ENCODE assay signal across 8 mouse cellular contexts in the genomic region with DNA sequence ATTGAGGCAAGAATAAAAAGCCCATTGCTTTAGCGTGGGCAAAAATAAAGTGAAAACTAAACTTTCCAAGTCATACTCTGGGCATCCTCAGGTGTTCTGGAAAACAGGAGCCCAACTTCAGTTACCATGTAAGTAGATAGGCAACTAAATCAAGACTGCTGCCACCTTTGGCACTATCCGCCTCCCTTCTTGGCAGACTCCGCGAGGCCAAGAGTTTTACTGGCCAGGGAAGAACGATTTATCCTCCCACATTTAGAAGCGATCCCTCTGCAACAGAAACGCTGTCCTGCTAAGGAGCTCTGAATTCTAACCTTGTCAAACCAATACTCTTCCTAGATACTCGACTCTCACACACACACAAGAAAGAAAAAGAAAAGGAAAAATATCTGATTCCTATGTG. TPM values are rescaled to one million over a fixed set of nuclear protein-coding genes. Genes with fewer than 3 reads are reported as not detected.
DNase-seq lines count a peak whose midpoint lies in the region; ATAC-seq and TF ChIP-seq lines count a peak whose summit lies in the region.

No protein-coding gene starts in this region.

- TF ChIP-seq CTCF in embryonic fibroblast, embryonic 13.5 days (IDR thresholded peaks at IDR 0.05; ENCODE audit: borderline replicate concordance, insufficient read depth, low read length), result no peak

- peak overlapping the region; percentile 93 for H3K9ac ChIP-seq in hindbrain, embryonic 13.5 days
- peak overlapping the region; percentile 91; the same call in 1 of the 2 replicates for H3K9ac ChIP-seq in limb, embryonic 15.5 days
- peak overlapping the region; percentile 96 for H3K9ac ChIP-seq in neural tube, embryonic 11.5 days (ENCODE audit: low read length)

- H3K9me3 ChIP-seq in hindbrain, embryonic 13.5 days, result no peaks in the 10 kb centered on the region
- H3K9me3 ChIP-seq in limb, embryonic 15.5 days, result no peaks in the 10 kb centered on the region
- H3K9me3 ChIP-seq in neural tube, embryonic 11.5 days (ENCODE audit: control insufficient read depth, low read length), result no peaks in the 10 kb centered on the region

- 11% methylated on average over 8 of the region's 8 CpGs for WGBS in hindbrain, embryonic 13.5 days
- WGBS in limb, embryonic 15.5 days, result 7% methylated on average over 8 of the region's 8 CpGs
- 16% methylated on average over 8 of the region's 8 CpGs for WGBS in neural tube, embryonic 11.5 days

- peak; percentile 33; the same call in 1 of the 2 replicates for TF ChIP-seq POLR2A in embryonic fibroblast, embryonic 13.5 days (IDR thresholded peaks at IDR 0.05; ENCODE audit: low read depth, low read length)

- peaks cover 6% of the 10 kb centered on the region for H3K4me1 ChIP-seq in embryonic fibroblast, embryonic 13.5 days (ENCODE audit: control insufficient read depth, insufficient read depth, low read length)
- peaks cover 58% of the 10 kb centered on the region for H3K4me1 ChIP-seq in hindbrain, embryonic 13.5 days (replicated peaks)
- H3K4me1 ChIP-seq in limb, embryonic 15.5 days, result peaks cover 34% of the 10 kb centered on the region
- peaks cover 9% of the 10 kb centered on the region for H3K4me1 ChIP-seq in neural tube, embryonic 11.5 days (ENCODE audit: control insufficient read depth, insufficient read depth, low read length)

- H3K4me3 ChIP-seq in embryonic fibroblast, embryonic 13.5 days (ENCODE audit: insufficient read depth, low read length), result peak overlapping the region; percentile 82
- H3K4me3 ChIP-seq in hindbrain, embryonic 13.5 days, result peak overlapping the region; percentile 96
- peak overlapping the region; percentile 94 for H3K4me3 ChIP-seq in limb, embryonic 15.5 days
- peak overlapping the region; percentile 93 for H3K4me3 ChIP-seq in neural tube, embryonic 11.5 days (ENCODE audit: low read depth, low read length)

- no peaks in the 10 kb centered on the region for H3K27me3 ChIP-seq in hindbrain, embryonic 13.5 days
- H3K27me3 ChIP-seq in limb, embryonic 15.5 days, result no peaks in the 10 kb centered on the region
- H3K27me3 ChIP-seq in neural tube, embryonic 11.5 days (ENCODE audit: control insufficient read depth, insufficient read depth, low read length), result no peaks in the 10 kb centered on the region

- no peaks in the 10 kb centered on the region for H3K36me3 ChIP-seq in hindbrain, embryonic 13.5 days
- no peaks in the 10 kb centered on the region for H3K36me3 ChIP-seq in limb, embryonic 15.5 days
- H3K36me3 ChIP-seq in neural tube, embryonic 11.5 days (ENCODE audit: control insufficient read depth, insufficient read depth, low read length), result no peaks in the 10 kb centered on the region

- intact Hi-C loops in left cerebral cortex, postnatal 25 days (cut with DNase I), result loop anchor here (1.0 to 5.0 kb wide), 7 partner anchors 16 to 255 kb away; a partner anchor contains a TSS

- peak; percentile 47 for DNase-seq in ovary, adult 18-20 months (ENCODE audit: low spot score)
- DNase-seq in ovary, postnatal 10 days (ENCODE audit: low spot score), result no peak
- DNase-seq in neural tube, embryonic 11.5 days (ENCODE audit: low spot score), result no peak
- no peak for DNase-seq in thymus, postnatal 14 days
- DNase-seq in left cerebral cortex, postnatal 25 days (ENCODE audit: low spot score in 2 of 2), result no peak

- ATAC-seq in hindbrain, embryonic 13.5 days (ENCODE audit: low FRiP score), result no peak
- ATAC-seq in limb, embryonic 15.5 days (ENCODE audit: insufficient number of reproducible peaks, low FRiP score, low TSS enrichment, low read depth), result no peak
- no peak for ATAC-seq in neural tube, embryonic 11.5 days (ENCODE audit: insufficient read depth, low FRiP score, low TSS enrichment)

- peak overlapping the region; percentile 91 for H3K27ac ChIP-seq in embryonic fibroblast, embryonic 13.5 days (ENCODE audit: insufficient read depth, low read length)
- H3K27ac ChIP-seq in hindbrain, embryonic 13.5 days, result no peak overlapping the region
- H3K27ac ChIP-seq in limb, embryonic 15.5 days, result peak overlapping the region; percentile 97
- H3K27ac ChIP-seq in neural tube, embryonic 11.5 days (ENCODE audit: low read depth, low read length), result no peak overlapping the region

- peak overlapping the region; percentile 84 for H3K4me2 ChIP-seq in hindbrain, embryonic 13.5 days
- peak overlapping the region; percentile 77 for H3K4me2 ChIP-seq in limb, embryonic 15.5 days
- H3K4me2 ChIP-seq in neural tube, embryonic 11.5 days (ENCODE audit: low read depth), result peak overlapping the region; percentile 69

RNA-seq across cellular contexts. Expression of a gene that starts 1.5 kb away (rescaled TPM):
- 99.4 and 100 TPM in 2 replicates for polyA plus RNA-seq in embryonic fibroblast, embryonic 13.5 days (2011; ENCODE audit: insufficient read length, low read depth, missing spikeins)
- polyA plus RNA-seq in hindbrain, embryonic 13.5 days (2015; fragmentation: Nextera tagmentation; extraction: Ambion mirVana), result 22.3 and 24.1 TPM in 2 replicates
- polyA plus RNA-seq in limb, embryonic 15.5 days (2015; fragmentation: Nextera tagmentation; extraction: Ambion mirVana), result 21.2 and 31.1 TPM in 2 replicates
- 29.4 and 31.8 TPM in 2 replicates for polyA plus RNA-seq in neural tube, embryonic 11.5 days (2014; fragmentation: Nextera tagmentation; extraction: Ambion mirVana)
- total RNA-seq in left cerebral cortex, postnatal 25 days (2021), result 10 to 100 TPM; 62.3 to 72.3 TPM

Comparison
In these comparisons a context has a peak if more than half of its experiments do, and no peak if none do; other contexts are left out.
1. H3K27ac ChIP-seq: peak in embryonic fibroblast, embryonic 13.5 days (single experiment) and limb, embryonic 15.5 days (single experiment); none in hindbrain, embryonic 13.5 days (single experiment) and neural tube, embryonic 11.5 days (single experiment).
2. Peak in every context shown above with its lines, with median percentiles within 50 percentile points of each other: H3K4me3 ChIP-seq, H3K4me2 ChIP-seq and H3K9ac ChIP-seq.